Mouse (Mus musculus): ENCODE data around the gene Tigar.

DNA sequence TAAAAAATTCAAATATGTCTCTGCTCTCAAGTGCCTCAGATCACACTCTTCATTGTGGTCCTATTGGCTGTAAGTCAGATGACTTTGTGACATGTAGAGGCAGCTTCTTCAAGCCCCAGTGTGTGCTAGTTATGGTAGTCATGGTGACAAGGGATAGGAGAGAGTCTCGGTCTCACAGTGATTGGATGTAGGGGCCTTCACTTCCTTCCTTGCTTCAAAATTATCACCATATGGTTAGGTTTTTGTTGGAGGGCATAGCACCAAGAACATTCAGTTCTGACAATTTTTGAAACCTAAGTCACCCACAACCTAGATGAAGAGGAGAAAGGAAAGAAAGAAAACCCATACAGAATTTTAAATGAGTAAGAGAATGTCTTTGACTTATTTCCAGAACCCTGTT, 48.0 kb upstream of the Tigar start:
- TF ChIP-seq MAX (IDR thresholded peaks at IDR 0.05) = no peak
- no peak for TF ChIP-seq MYOD1 (IDR thresholded peaks at IDR 0.05; ENCODE audit: control insufficient read depth, insufficient read length, low read depth)
- TF ChIP-seq CTCF (IDR thresholded peaks at IDR 0.05; ENCODE audit: control insufficient read depth, insufficient read depth, insufficient read length) = no peak
- no peak for TF ChIP-seq USF1 (IDR thresholded peaks at IDR 0.05; ENCODE audit: low read depth)
- no peak for TF ChIP-seq MYOG (IDR thresholded peaks at IDR 0.05; ENCODE audit: control insufficient read depth, extremely low read depth, insufficient read length)
